Mouse (Mus musculus): ENCODE results near the gene Rragc. TPM values are rescaled to one million over a fixed set of nuclear protein-coding genes. Genes with fewer than 3 reads are reported as not detected.

Gene Rragc
- total RNA-seq (2021): 10 to 100 TPM; 55.3 to 61.5 TPM
- long read RNA-seq, experiment 1, transcript Rragc-201 (7 exons, 2,593 nt): major isoform, 209 of 220 reads
- long read RNA-seq, experiment 1, partial matches to known transcripts: 1 of 220 reads
- long read RNA-seq, experiment 1, other reads (novel, unspliced or antisense): 9 of 220 reads
- long read RNA-seq, experiment 2, transcript Rragc-201 (7 exons, 2,593 nt): major isoform, 140 of 151 reads
- long read RNA-seq, experiment 2, partial matches to known transcripts: 0 of 151 reads
- long read RNA-seq, experiment 2, other reads (novel, unspliced or antisense): 9 of 151 reads

- no peak for TF ChIP-seq CTCF (IDR thresholded peaks at IDR 0.05)
- peak; percentile 100 for DNase-seq (ENCODE audit: extremely low spot score in 1 of 2, low spot score in 2 of 2)
- Histone ChIP-seq H3K4me3 (peak within 1 kb of the TSS; percentile 93), H3K27ac (peak within 1 kb of the TSS; percentile 94)
- intact Hi-C loops (cut with DNase I): loop anchor here (5.0 kb wide), 1 partner anchor 170 kb away; no protein-coding TSS in a partner anchor
These were observed at the start of gene Rragc for GRCm38 (mm10) chr4:123916748-123917547. Gene Rragc, plus strand, starts transcription at chr4:123917446.

- Histone ChIP-seq H3K4me3 (no peak overlapping the region), H3K27ac (no peak overlapping the region)
- intact Hi-C loops (cut with DNase I): loop anchor here (10.0 kb wide), 2 partner anchors 299 to 589 kb away; no protein-coding TSS in a partner anchor
- DNase-seq (ENCODE audit: extremely low spot score in 1 of 2, low spot score in 2 of 2): no peak
- no peak for TF ChIP-seq CTCF (IDR thresholded peaks at IDR 0.05)
These were observed 23.5 kb upstream of the Rragc start for GRCm38 (mm10) chr4:123893726-123894125.

DNA sequence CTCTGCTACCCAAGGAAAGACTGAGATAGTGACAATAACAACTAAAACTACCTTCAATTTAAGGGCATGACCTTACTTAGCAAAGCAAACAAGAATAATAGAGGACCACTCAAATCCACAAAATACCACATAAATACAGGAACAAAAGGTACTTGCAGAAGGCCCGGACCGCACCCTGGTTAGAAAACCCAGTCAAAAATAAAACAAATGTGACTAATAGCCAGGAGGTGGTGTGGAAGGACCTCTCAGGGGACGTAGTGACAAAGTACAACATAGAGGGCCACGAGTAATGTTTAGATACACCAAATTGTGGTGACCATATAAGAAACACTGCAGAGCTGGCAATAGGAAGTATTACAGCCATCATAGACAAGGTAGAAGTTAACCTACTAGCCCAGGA, 23.0 kb upstream of the Rragc start:
- TF ChIP-seq CTCF (IDR thresholded peaks at IDR 0.05): no peak
- H3K4me3 ChIP-seq: no peak overlapping the region
- H3K27ac ChIP-seq: no peak overlapping the region
- no peak for DNase-seq (ENCODE audit: extremely low spot score in 1 of 2, low spot score in 2 of 2)
- intact Hi-C loops (cut with DNase I): loop anchor here (10.0 kb wide), 2 partner anchors 299 to 589 kb away; no protein-coding TSS in a partner anchor

DNA sequence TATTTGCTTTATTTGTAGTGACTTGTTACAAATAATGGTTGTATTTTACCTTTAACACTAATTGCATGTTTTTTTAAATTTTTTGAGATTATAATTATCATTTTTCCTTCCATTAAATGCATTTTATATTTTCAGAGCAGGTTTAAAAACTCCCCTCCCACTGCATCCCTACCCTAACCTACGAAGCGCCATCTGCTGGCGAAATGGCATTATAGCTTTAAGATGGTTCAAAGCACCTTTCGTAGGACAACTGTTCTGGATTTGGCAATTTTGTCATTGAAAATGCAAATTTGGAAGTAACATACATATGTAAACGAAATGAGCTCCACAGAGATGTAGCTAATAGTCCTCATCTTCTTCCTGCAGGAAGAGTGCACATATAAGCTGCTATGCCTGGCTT, 18.6 kb upstream of the Rragc start:
- intact Hi-C loops (cut with DNase I): loop anchor here (2.0 to 10.0 kb wide), 4 partner anchors 140 to 594 kb away; no protein-coding TSS in a partner anchor
- no peak overlapping the region for H3K4me3 ChIP-seq
- TF ChIP-seq CTCF (IDR thresholded peaks at IDR 0.05): peak; percentile 85
- no peak overlapping the region for H3K27ac ChIP-seq
- peak in 1 of 2 experiments; percentile 47 for DNase-seq (ENCODE audit: extremely low spot score in 1 of 2, low spot score in 2 of 2)

GRCm38 (mm10) chr4:123903432-123903831, 13.8 kb upstream of the Rragc start:
- no peak overlapping the region for H3K27ac ChIP-seq
- no peak for TF ChIP-seq CTCF (IDR thresholded peaks at IDR 0.05)
- DNase-seq (ENCODE audit: extremely low spot score in 1 of 2, low spot score in 2 of 2): no peak
- intact Hi-C loops (cut with DNase I): loop anchor here (5.0 kb wide), 2 partner anchors 216 to 376 kb away; no protein-coding TSS in a partner anchor
- no peak overlapping the region for H3K4me3 ChIP-seq

- peak within 1 kb of the TSS; percentile 89 for H3K4me3 ChIP-seq
- intact Hi-C loops (cut with DNase I): loop anchor here (5.0 kb wide), 2 partner anchors 217 to 377 kb away; no protein-coding TSS in a partner anchor
- no peak for TF ChIP-seq CTCF (IDR thresholded peaks at IDR 0.05)
- peak within 1 kb of the TSS; percentile 83 for H3K27ac ChIP-seq
- peak; percentile 99 to 100 for DNase-seq (ENCODE audit: extremely low spot score in 1 of 2, low spot score in 2 of 2)
These were observed 12.7 kb upstream of the Rragc start, which contains the start of gene Mycbp for GRCm38 (mm10) chr4:123904333-123905125. Gene Mycbp, plus strand, starts transcription at chr4:123904832.

DNA sequence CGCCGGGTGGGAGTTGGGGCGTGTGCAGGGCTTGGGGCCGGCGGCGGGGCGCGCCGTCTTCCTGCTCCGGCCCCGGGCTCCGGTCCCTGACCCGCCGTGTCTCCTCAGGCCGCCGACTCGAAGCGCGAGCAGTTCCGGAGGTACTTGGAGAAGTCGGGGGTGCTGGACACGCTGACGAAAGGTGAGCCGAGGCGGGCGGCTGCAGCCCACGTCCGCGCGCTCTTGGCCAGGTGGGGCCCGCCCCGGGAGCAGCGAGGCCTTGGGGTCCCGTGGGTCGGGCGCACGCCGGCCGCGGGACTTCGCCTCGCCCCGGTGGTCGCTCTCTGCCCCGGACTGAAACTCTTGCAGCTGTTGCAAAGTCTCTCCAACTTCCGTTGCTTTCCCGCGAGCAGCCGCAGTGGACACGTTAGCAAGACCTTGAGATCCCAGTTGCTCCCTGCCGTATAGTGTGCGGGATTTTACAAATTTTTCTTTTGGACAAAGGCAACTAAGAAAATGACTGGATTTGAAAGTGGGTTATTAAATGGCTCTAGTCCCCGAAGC, 12.0 kb upstream of the Rragc start:
- peak overlapping the region; percentile 89 for H3K4me3 ChIP-seq
- H3K27ac ChIP-seq: peak overlapping the region; percentile 64
- no peak for DNase-seq (ENCODE audit: extremely low spot score in 1 of 2, low spot score in 2 of 2)
- intact Hi-C loops (cut with DNase I): no loop called here
- no peak for TF ChIP-seq CTCF (IDR thresholded peaks at IDR 0.05)

- Histone ChIP-seq H3K4me3 (no peak overlapping the region), H3K27ac (no peak overlapping the region)
- intact Hi-C loops (cut with DNase I): no loop called here
- DNase-seq (ENCODE audit: extremely low spot score in 1 of 2, low spot score in 2 of 2): no peak
- no peak for TF ChIP-seq CTCF (IDR thresholded peaks at IDR 0.05)
These were observed 5.7 kb upstream of the Rragc start for GRCm38 (mm10) chr4:123911503-123911902.

DNA sequence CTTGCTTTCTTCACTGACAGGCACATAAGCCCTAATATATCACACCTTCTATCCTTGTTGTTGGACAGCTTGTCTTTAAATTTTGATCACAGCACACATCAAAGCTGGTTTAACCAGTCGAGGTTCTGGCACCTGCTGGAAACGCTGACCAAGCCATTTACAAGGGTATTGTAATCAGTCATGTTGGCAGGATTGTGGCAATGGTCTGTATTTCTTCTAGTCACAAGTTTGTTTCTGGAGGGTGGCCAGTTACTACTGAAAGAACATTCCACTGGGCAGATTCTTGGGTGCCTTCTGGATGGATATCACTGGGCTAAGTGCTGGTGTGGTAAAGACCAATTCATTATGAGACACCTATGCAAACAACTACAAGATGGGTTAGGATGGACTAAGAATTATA, 4.8 kb upstream of the Rragc start:
- TF ChIP-seq CTCF (IDR thresholded peaks at IDR 0.05): no peak
- H3K27ac ChIP-seq: no peak overlapping the region
- DNase-seq (ENCODE audit: extremely low spot score in 1 of 2, low spot score in 2 of 2): no peak
- intact Hi-C loops (cut with DNase I): no loop called here
- no peak overlapping the region for H3K4me3 ChIP-seq

DNA sequence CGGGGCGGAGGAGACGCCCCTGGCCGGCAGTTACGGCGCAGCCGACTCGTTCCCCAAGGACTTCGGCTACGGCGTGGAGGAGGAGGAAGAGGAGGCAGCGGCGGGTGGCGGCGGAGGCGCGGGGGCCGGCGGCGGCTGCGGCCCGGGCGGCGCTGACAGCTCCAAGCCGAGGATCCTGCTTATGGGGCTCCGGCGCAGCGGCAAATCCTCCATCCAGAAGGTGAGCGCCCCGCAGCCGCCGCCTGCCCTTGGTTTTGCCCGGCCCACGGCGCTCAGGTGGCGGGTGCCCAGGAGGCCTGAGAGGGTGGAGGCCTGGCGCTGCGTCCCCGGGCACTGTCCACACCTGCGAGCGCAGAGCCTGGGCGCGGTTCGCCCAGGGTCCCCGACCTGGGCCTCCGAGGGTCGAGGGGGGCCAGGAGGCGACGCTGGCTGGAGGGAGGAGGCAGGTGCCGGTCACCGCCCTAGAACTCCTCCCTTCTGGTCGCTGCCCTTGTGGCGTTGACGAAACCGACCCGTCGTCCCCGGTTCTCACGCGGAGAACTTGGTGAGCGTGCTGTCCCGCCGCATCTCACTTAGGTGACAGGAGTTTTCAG, 398 bp downstream of the Rragc start, which contains the start of gene 4930535I16Rik:
4930535I16Rik (minus strand) TSS at position 475 of the 593 bp plus-strand sequence.
- intact Hi-C loops (cut with DNase I): loop anchor here (5.0 kb wide), 1 partner anchor 170 kb away; no protein-coding TSS in a partner anchor
- peak within 1 kb of the TSS; percentile 94 for H3K27ac ChIP-seq
- no peak for DNase-seq (ENCODE audit: extremely low spot score in 1 of 2, low spot score in 2 of 2)
- no peak for TF ChIP-seq CTCF (IDR thresholded peaks at IDR 0.05)
- peak within 1 kb of the TSS; percentile 93 for H3K4me3 ChIP-seq
